Mouse (Mus musculus): Measurements from ENCODE around the gene Ebp.

GRCm38 (mm10) chrX:8175169-8175503 lies 18.2 kb downstream of the Ebp start:
- no peak for TF ChIP-seq CTCF (IDR thresholded peaks at IDR 0.05; ENCODE audit: borderline replicate concordance, insufficient read depth, low read length)
- TF ChIP-seq POLR2A (IDR thresholded peaks at IDR 0.05; ENCODE audit: low read depth, low read length), result no peak
